7 mouse cellular contexts compared by ENCODE assay signal in genomic region chr2:91060544-91061355, GRCm38 (mm10). TPM values are rescaled to one million over a fixed set of nuclear protein-coding genes. Genes with fewer than 3 reads are reported as not detected.
DNase-seq lines count a peak whose midpoint lies in the region; ATAC-seq and TF ChIP-seq lines count a peak whose summit lies in the region.

No protein-coding gene starts in this region.

- H3K4me3 ChIP-seq in thymus, adult 2 months (ENCODE audit: control insufficient read depth, insufficient read depth, low read length) = no peak overlapping the region
- no peak overlapping the region for H3K4me3 ChIP-seq in heart, postnatal 0 days (ENCODE audit: low read depth, low read length)

- H3K9me3 ChIP-seq in heart, postnatal 0 days (replicated peaks; ENCODE audit: control insufficient read depth, low read length) = no peaks in the 10 kb centered on the region

- no peaks in the 10 kb centered on the region for H3K4me1 ChIP-seq in thymus, adult 2 months (replicated peaks; ENCODE audit: control insufficient read depth, insufficient read depth, low read length)
- peaks cover 4% of the 10 kb centered on the region for H3K4me1 ChIP-seq in heart, postnatal 0 days (ENCODE audit: control insufficient read depth, insufficient read depth)

- H3K27ac ChIP-seq in thymus, adult 2 months (ENCODE audit: control insufficient read depth, insufficient read depth, low read length) = no peak overlapping the region
- H3K27ac ChIP-seq in heart, postnatal 0 days (ENCODE audit: low read depth) = peak overlapping the region; percentile 72

- WGBS in thymus, adult 2 months = 90% methylated on average over 10 of the region's 10 CpGs
- 47% methylated on average over 10 of the region's 10 CpGs for WGBS in heart, postnatal 0 days

- peak; percentile 65 for ATAC-seq in heart, postnatal 0 days (ENCODE audit: insufficient read depth, low read depth)

- no peaks in the 10 kb centered on the region for H3K27me3 ChIP-seq in thymus, adult 2 months (ENCODE audit: control insufficient read depth, insufficient read depth, low read length)
- H3K27me3 ChIP-seq in heart, postnatal 0 days (ENCODE audit: control insufficient read depth, insufficient read depth, low read length) = no peaks in the 10 kb centered on the region

- no peak overlapping the region for H3K4me2 ChIP-seq in heart, postnatal 0 days (ENCODE audit: low read depth, low read length)

- peaks cover 56% of the 10 kb centered on the region for H3K36me3 ChIP-seq in thymus, adult 2 months (ENCODE audit: control insufficient read depth, insufficient read depth, low read length)
- H3K36me3 ChIP-seq in heart, postnatal 0 days (replicated peaks; ENCODE audit: control insufficient read depth, insufficient read depth, low read length) = peaks cover 74% of the 10 kb centered on the region

- no peak for TF ChIP-seq POLR2A in thymus, adult 2 months (IDR thresholded peaks at IDR 0.05; ENCODE audit: control insufficient read depth, extremely low read depth, insufficient read depth, low read length, poor library complexity)

- peak; percentile 52; the same call in 1 of the 2 replicates for TF ChIP-seq CTCF in thymus, adult 2 months (IDR thresholded peaks at IDR 0.05; ENCODE audit: borderline replicate concordance, control insufficient read depth, extremely low read depth, insufficient read depth, low read length, poor library complexity)
- peak; percentile 81 for TF ChIP-seq CTCF in heart, postnatal 0 days (IDR thresholded peaks at IDR 0.05; ENCODE audit: low read depth)

- no peak for TF ChIP-seq EP300 in heart, postnatal 0 days (IDR thresholded peaks at IDR 0.05; ENCODE audit: low read depth)

- no peak overlapping the region for H3K9ac ChIP-seq in heart, postnatal 0 days (replicated peaks; ENCODE audit: low read depth, low read length)

- DNase-seq in thymus, adult 2 months = no peak
- DNase-seq in thymus, postnatal 0 days (ENCODE audit: low spot score) = no peak
- DNase-seq in embryo, embryonic 9.5 days (ENCODE audit: extremely low spot score) = peak; percentile 50
- peak; percentile 53 for DNase-seq in heart, postnatal 0 days (ENCODE audit: low spot score)
- peak; percentile 81 to 83 for DNase-seq in layer of hippocampus, postnatal 10 days (ENCODE audit: low spot score in 2 of 2)
- peak; percentile 66 for DNase-seq in mesoderm, embryonic 11.5 days (ENCODE audit: low read depth, low spot score)
- peak; percentile 79 for DNase-seq in testis, postnatal 10 days (ENCODE audit: low spot score)

RNA-seq across cellular contexts. Expression of gene Psmc3, which starts 6.9 kb away (rescaled TPM):
- polyA plus RNA-seq in thymus, adult 2 months (2012; rRNA removed) = 103 and 114 TPM in 2 replicates
- polyA plus RNA-seq in thymus, postnatal 0 days (2015; fragmentation: Nextera tagmentation; extraction: Ambion mirVana) = 302 and 307 TPM in 2 replicates
- 172 and 264 TPM in 2 replicates for total RNA-seq in heart, postnatal 0 days (2014; rRNA removed; ENCODE audit: low replicate concordance)
- polyA plus RNA-seq in heart, postnatal 0 days (2015; fragmentation: Nextera tagmentation; extraction: Ambion mirVana) = 296 and 300 TPM in 2 replicates
- 100 to 1,000 TPM; 190 to 221 TPM for total RNA-seq in layer of hippocampus, postnatal 10 days (2021)

RNA-seq across cellular contexts. Expression of gene Slc39a13, which starts 9.5 kb away (rescaled TPM):
- polyA plus RNA-seq in thymus, adult 2 months (2012; rRNA removed) = 45.8 and 59.0 TPM in 2 replicates
- 15.1 and 16.4 TPM in 2 replicates for polyA plus RNA-seq in thymus, postnatal 0 days (2015; fragmentation: Nextera tagmentation; extraction: Ambion mirVana)
- total RNA-seq in heart, postnatal 0 days (2014; rRNA removed; ENCODE audit: low replicate concordance) = 67.0 and 105 TPM in 2 replicates
- polyA plus RNA-seq in heart, postnatal 0 days (2015; fragmentation: Nextera tagmentation; extraction: Ambion mirVana) = 37.9 and 40.8 TPM in 2 replicates
- 10 to 100 TPM; 26.4 to 28.9 TPM for total RNA-seq in layer of hippocampus, postnatal 10 days (2021)

RNA-seq across cellular contexts. Expression of gene Spi1, which starts 21.4 kb away (rescaled TPM):
- 53.6 and 55.7 TPM in 2 replicates for polyA plus RNA-seq in thymus, adult 2 months (2012; rRNA removed)
- 13.8 and 14.0 TPM in 2 replicates for polyA plus RNA-seq in thymus, postnatal 0 days (2015; fragmentation: Nextera tagmentation; extraction: Ambion mirVana)
- total RNA-seq in heart, postnatal 0 days (2014; rRNA removed; ENCODE audit: low replicate concordance) = 2.5 and 21.3 TPM in 2 replicates
- polyA plus RNA-seq in heart, postnatal 0 days (2015; fragmentation: Nextera tagmentation; extraction: Ambion mirVana) = 3.1 and 3.2 TPM in 2 replicates
- total RNA-seq in layer of hippocampus, postnatal 10 days (2021) = 1 to 10 TPM; 4.5 to 6.0 TPM

RNA-seq across cellular contexts. Expression of gene Rapsn, which starts 25.3 kb away (rescaled TPM):
- polyA plus RNA-seq in thymus, adult 2 months (2012; rRNA removed) = 9.0 and 10.1 TPM in 2 replicates
- 8.3 TPM in 2 replicates for polyA plus RNA-seq in thymus, postnatal 0 days (2015; fragmentation: Nextera tagmentation; extraction: Ambion mirVana)
- 50.0 and 62.0 TPM in 2 replicates for total RNA-seq in heart, postnatal 0 days (2014; rRNA removed; ENCODE audit: low replicate concordance)
- 29.4 and 32.6 TPM in 2 replicates for polyA plus RNA-seq in heart, postnatal 0 days (2015; fragmentation: Nextera tagmentation; extraction: Ambion mirVana)
- under 1 TPM in 1 of 2 experiments, not detected in 1; 0.57 TPM for total RNA-seq in layer of hippocampus, postnatal 10 days (2021)

RNA-seq across cellular contexts. Expression of gene Mybpc3, which starts 57.2 kb away (rescaled TPM):
- polyA plus RNA-seq in thymus, adult 2 months (2012; rRNA removed) = 2.4 and 57.9 TPM in 2 replicates
- polyA plus RNA-seq in thymus, postnatal 0 days (2015; fragmentation: Nextera tagmentation; extraction: Ambion mirVana) = 0.18 and 0.36 TPM in 2 replicates
- total RNA-seq in heart, postnatal 0 days (2014; rRNA removed; ENCODE audit: low replicate concordance) = 2,256 and 2,313 TPM in 2 replicates
- polyA plus RNA-seq in heart, postnatal 0 days (2015; fragmentation: Nextera tagmentation; extraction: Ambion mirVana) = 1,065 and 1,207 TPM in 2 replicates
- under 1 TPM; 0.38 to 0.55 TPM for total RNA-seq in layer of hippocampus, postnatal 10 days (2021)

Comparison
In these comparisons a context has a peak if more than half of its experiments do, and no peak if none do; other contexts are left out.
1. DNase-seq: peak in embryo, embryonic 9.5 days (single experiment), heart, postnatal 0 days (single experiment), layer of hippocampus, postnatal 10 days (2 of 2), mesoderm, embryonic 11.5 days (single experiment) and testis, postnatal 10 days (single experiment); none in thymus, adult 2 months (single experiment) and thymus, postnatal 0 days (single experiment).